Mouse (Mus musculus): Measurements from ENCODE around the gene Pde3b. TPM values are rescaled to one million over a fixed set of nuclear protein-coding genes. Genes with fewer than 3 reads are reported as not detected.

Pde3b gene
- polyA plus RNA-seq, 1 experiment from 2014 or later, result 6.0 TPM

DNA sequence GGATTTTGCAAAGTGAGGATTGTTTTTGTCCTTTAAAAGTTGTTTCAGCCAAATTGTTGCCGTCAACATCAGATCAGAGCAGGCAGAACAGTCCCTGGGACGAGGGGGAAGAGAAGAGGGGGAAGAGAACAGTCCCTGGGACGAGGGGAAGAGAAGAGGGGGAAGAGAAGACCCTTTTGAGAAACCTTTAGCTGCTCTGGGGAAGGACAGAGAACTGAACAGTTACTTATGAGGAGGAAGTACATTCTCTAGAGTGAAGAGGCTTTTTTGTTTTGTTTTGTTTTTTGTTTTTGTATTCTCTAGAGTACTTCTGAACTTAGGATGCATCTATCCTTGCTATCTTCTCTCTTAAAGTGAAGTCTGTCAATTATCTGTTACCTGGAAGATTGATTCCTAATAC is 37.8 kb downstream of the Pde3b start:
- H3K27ac ChIP-seq, result no peak overlapping the region
- ATAC-seq (ENCODE audit: borderline replicate concordance, extremely low read depth, low FRiP score, low TSS enrichment), result no peak

GRCm38 (mm10) chr7:114453300-114453990 is 38.4 kb downstream of the Pde3b start:
- Histone ChIP-seq H3K4me2 (no peak overlapping the region), H3K4me1 (no peaks in the 10 kb centered on the region), H3K9ac (no peak overlapping the region), H3K9me3 (no peaks in the 10 kb centered on the region), H3K27me3 (no peaks in the 10 kb centered on the region), H3K27ac (no peak overlapping the region), H3K4me3 (no peak overlapping the region), H3K36me3 (no peaks in the 10 kb centered on the region)
- WGBS, result 70% methylated on average over 5 of the region's 5 CpGs
- no peak for ATAC-seq (ENCODE audit: borderline replicate concordance, extremely low read depth, low FRiP score, low TSS enrichment)

More for the DNA sequence above, 37.8 kb downstream of the Pde3b start:
- H3K9me3 ChIP-seq, result no peaks in the 10 kb centered on the region
- no peak overlapping the region for H3K4me3 ChIP-seq
- 43% methylated on average over 3 of the region's 3 CpGs for WGBS
- H3K27me3 ChIP-seq, result no peaks in the 10 kb centered on the region
- H3K4me1 ChIP-seq, result no peaks in the 10 kb centered on the region
- no peak overlapping the region for H3K4me2 ChIP-seq
- no peaks in the 10 kb centered on the region for H3K36me3 ChIP-seq
- H3K9ac ChIP-seq, result no peak overlapping the region

GRCm38 (mm10) chr7:114454858-114455257 is 39.8 kb downstream of the Pde3b start:
- H3K27me3 ChIP-seq, result no peaks in the 10 kb centered on the region
- no peak for ATAC-seq (ENCODE audit: borderline replicate concordance, extremely low read depth, low FRiP score, low TSS enrichment)
- H3K27ac ChIP-seq, result no peak overlapping the region
- no peak overlapping the region for H3K4me3 ChIP-seq
- H3K9ac ChIP-seq, result no peak overlapping the region
- no peaks in the 10 kb centered on the region for H3K36me3 ChIP-seq
- H3K4me1 ChIP-seq, result no peaks in the 10 kb centered on the region
- H3K9me3 ChIP-seq, result no peaks in the 10 kb centered on the region
- no peak overlapping the region for H3K4me2 ChIP-seq
- 56% methylated on average over 1 of the region's 1 CpGs for WGBS

- H3K9ac ChIP-seq, result no peak overlapping the region
- no peaks in the 10 kb centered on the region for H3K36me3 ChIP-seq
- no peaks in the 10 kb centered on the region for H3K9me3 ChIP-seq
- H3K4me3 ChIP-seq, result no peak overlapping the region
- no peak for ATAC-seq (ENCODE audit: borderline replicate concordance, extremely low read depth, low FRiP score, low TSS enrichment)
- 44% methylated on average over 4 of the region's 4 CpGs for WGBS
- no peak overlapping the region for H3K4me2 ChIP-seq
- H3K27ac ChIP-seq, result no peak overlapping the region
- H3K27me3 ChIP-seq, result no peaks in the 10 kb centered on the region
- H3K4me1 ChIP-seq, result no peaks in the 10 kb centered on the region
These were observed 41.8 kb downstream of the Pde3b start for GRCm38 (mm10) chr7:114456904-114457303.

DNA sequence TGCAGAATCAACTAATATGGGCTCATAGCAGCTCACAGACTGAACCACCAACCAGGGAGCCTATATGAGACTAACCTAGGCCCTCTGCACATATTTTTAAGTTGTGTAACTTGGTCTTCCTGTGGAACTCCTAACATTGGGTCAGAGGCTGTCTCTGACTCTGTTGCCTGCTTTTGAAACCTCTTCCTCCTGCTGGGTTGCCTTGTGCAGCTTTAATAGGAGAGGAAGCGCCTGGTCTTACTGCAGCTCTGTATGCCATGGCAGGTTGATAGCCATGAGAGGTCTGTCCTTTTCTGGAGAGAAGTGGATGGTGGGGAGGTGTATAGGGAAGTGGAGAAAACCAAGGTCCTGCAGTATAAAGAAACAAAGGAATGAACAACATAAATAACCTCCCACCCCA is 44.8 kb downstream of the Pde3b start:
- no peaks in the 10 kb centered on the region for H3K4me1 ChIP-seq
- H3K9me3 ChIP-seq, result no peaks in the 10 kb centered on the region
- H3K27ac ChIP-seq, result no peak overlapping the region
- H3K36me3 ChIP-seq, result no peaks in the 10 kb centered on the region
- no peak overlapping the region for H3K4me3 ChIP-seq
- WGBS, result 70% methylated on average over 1 of the region's 1 CpGs
- no peak overlapping the region for H3K9ac ChIP-seq
- H3K4me2 ChIP-seq, result no peak overlapping the region
- ATAC-seq (ENCODE audit: borderline replicate concordance, extremely low read depth, low FRiP score, low TSS enrichment), result no peak
- H3K27me3 ChIP-seq, result no peaks in the 10 kb centered on the region

- WGBS, result 48% methylated on average over 2 of the region's 2 CpGs
- Histone ChIP-seq H3K4me1 (no peaks in the 10 kb centered on the region), H3K9ac (no peak overlapping the region), H3K27me3 (no peaks in the 10 kb centered on the region), H3K36me3 (no peaks in the 10 kb centered on the region), H3K9me3 (no peaks in the 10 kb centered on the region), H3K27ac (no peak overlapping the region), H3K4me2 (no peak overlapping the region), H3K4me3 (no peak overlapping the region)
- ATAC-seq (ENCODE audit: borderline replicate concordance, extremely low read depth, low FRiP score, low TSS enrichment), result no peak
These were observed 46.6 kb downstream of the Pde3b start for GRCm38 (mm10) chr7:114461727-114462126.

- H3K4me3 ChIP-seq, result no peak overlapping the region
- no peaks in the 10 kb centered on the region for H3K36me3 ChIP-seq
- no peaks in the 10 kb centered on the region for H3K27me3 ChIP-seq
- H3K4me1 ChIP-seq, result no peaks in the 10 kb centered on the region
- WGBS, result 80% methylated on average over 3 of the region's 3 CpGs
- H3K4me2 ChIP-seq, result no peak overlapping the region
- ATAC-seq (ENCODE audit: borderline replicate concordance, extremely low read depth, low FRiP score, low TSS enrichment), result no peak
- H3K27ac ChIP-seq, result no peak overlapping the region
- H3K9me3 ChIP-seq, result no peaks in the 10 kb centered on the region
- H3K9ac ChIP-seq, result no peak overlapping the region
These were observed 51.3 kb downstream of the Pde3b start for GRCm38 (mm10) chr7:114466358-114466757.

- H3K9ac ChIP-seq, result no peak overlapping the region
- H3K4me2 ChIP-seq, result no peak overlapping the region
- H3K27me3 ChIP-seq, result no peaks in the 10 kb centered on the region
- H3K4me1 ChIP-seq, result no peaks in the 10 kb centered on the region
- ATAC-seq (ENCODE audit: borderline replicate concordance, extremely low read depth, low FRiP score, low TSS enrichment), result no peak
- 35% methylated on average over 2 of the region's 2 CpGs for WGBS
- no peak overlapping the region for H3K27ac ChIP-seq
- H3K9me3 ChIP-seq, result no peaks in the 10 kb centered on the region
- no peak overlapping the region for H3K4me3 ChIP-seq
- no peaks in the 10 kb centered on the region for H3K36me3 ChIP-seq
These were observed 57.4 kb downstream of the Pde3b start for GRCm38 (mm10) chr7:114472471-114472870.

- 84% methylated on average over 1 of the region's 1 CpGs for WGBS
- Histone ChIP-seq H3K27me3 (no peaks in the 10 kb centered on the region), H3K9me3 (no peaks in the 10 kb centered on the region), H3K4me1 (no peaks in the 10 kb centered on the region), H3K27ac (no peak overlapping the region), H3K9ac (no peak overlapping the region), H3K4me2 (no peak overlapping the region), H3K4me3 (no peak overlapping the region), H3K36me3 (no peaks in the 10 kb centered on the region)
- no peak for ATAC-seq (ENCODE audit: borderline replicate concordance, extremely low read depth, low FRiP score, low TSS enrichment)
These were observed 59.8 kb downstream of the Pde3b start for GRCm38 (mm10) chr7:114474889-114475288.

DNA sequence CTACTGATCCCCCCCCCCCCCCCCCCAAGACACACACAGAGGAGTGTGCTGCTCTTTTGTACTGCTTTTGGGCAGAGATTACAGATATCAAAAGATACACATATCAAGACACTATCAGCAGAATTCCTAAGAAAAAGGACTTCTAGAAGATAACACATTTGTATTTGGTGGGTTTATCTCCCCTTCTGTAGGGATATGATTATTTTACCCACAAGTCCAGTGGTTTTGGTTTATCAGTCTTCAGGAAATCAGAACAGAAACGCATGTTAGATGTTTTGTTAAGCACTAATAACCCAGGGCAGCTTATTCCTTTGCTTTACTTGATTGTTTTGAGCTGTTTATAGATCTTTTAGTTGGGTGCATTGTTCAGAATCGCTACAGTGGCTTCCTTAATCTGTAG is 62.8 kb downstream of the Pde3b start:
- 64% methylated on average over 2 of the region's 2 CpGs for WGBS
- Histone ChIP-seq H3K9ac (no peak overlapping the region), H3K36me3 (no peaks in the 10 kb centered on the region), H3K9me3 (no peaks in the 10 kb centered on the region), H3K4me2 (no peak overlapping the region), H3K4me1 (no peaks in the 10 kb centered on the region), H3K4me3 (no peak overlapping the region), H3K27ac (no peak overlapping the region), H3K27me3 (no peaks in the 10 kb centered on the region)
- ATAC-seq (ENCODE audit: borderline replicate concordance, extremely low read depth, low FRiP score, low TSS enrichment), result no peak

- Histone ChIP-seq H3K4me3 (no peak overlapping the region), H3K27me3 (no peaks in the 10 kb centered on the region), H3K4me1 (no peaks in the 10 kb centered on the region), H3K27ac (no peak overlapping the region), H3K36me3 (no peaks in the 10 kb centered on the region), H3K9me3 (no peaks in the 10 kb centered on the region), H3K4me2 (no peak overlapping the region), H3K9ac (no peak overlapping the region)
- WGBS, result 64% methylated on average over 5 of the region's 5 CpGs
- ATAC-seq (ENCODE audit: borderline replicate concordance, extremely low read depth, low FRiP score, low TSS enrichment), result no peak
These were observed 63.8 kb downstream of the Pde3b start for GRCm38 (mm10) chr7:114478901-114479300.

DNA sequence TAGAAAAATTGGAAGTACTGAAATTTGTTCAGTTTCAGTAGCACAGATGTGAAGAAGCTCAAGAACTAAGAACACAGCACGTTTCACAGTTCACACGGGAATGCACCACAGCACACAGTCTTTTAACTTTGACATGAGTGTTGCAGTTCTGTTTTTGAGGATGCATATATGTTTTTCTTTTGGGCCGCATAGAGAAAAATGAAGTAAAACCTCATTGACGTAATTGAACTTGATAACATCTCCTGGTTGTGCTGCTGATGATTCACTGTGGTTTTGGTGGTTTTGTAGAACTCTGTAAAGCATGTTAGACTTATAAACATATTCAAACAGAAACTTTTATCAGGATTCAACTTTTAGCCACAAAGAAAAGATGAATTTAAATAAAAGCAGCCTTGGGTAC is 64.7 kb downstream of the Pde3b start:
- H3K4me3 ChIP-seq, result no peak overlapping the region
- H3K4me2 ChIP-seq, result no peak overlapping the region
- WGBS, result 74% methylated on average over 4 of the region's 4 CpGs
- no peak overlapping the region for H3K9ac ChIP-seq
- no peaks in the 10 kb centered on the region for H3K27me3 ChIP-seq
- ATAC-seq (ENCODE audit: borderline replicate concordance, extremely low read depth, low FRiP score, low TSS enrichment), result no peak
- H3K36me3 ChIP-seq, result no peaks in the 10 kb centered on the region
- H3K4me1 ChIP-seq, result no peaks in the 10 kb centered on the region
- no peaks in the 10 kb centered on the region for H3K9me3 ChIP-seq
- H3K27ac ChIP-seq, result no peak overlapping the region

Data from lung, embryonic 15.5 days (tissue).